Mouse (Mus musculus) hindbrain, embryonic 10.5 days (tissue): ENCODE measurements around the gene Dcaf8. TPM values are rescaled to one million over a fixed set of nuclear protein-coding genes. Genes with fewer than 3 reads are reported as not detected.

Source experiments
- polyA plus RNA-seq: library from polyadenylated mRNA; unstranded; fragments of >200 nt; fragmentation: Nextera tagmentation; extraction: Ambion mirVana; gene quantifications from 2 replicates; pipeline ENCODE4 v1.2.1, GENCODE M21; 2016

The Dcaf8 gene
- polyA plus RNA-seq, 1 experiment from 2014 or later, result 120 TPM

Other genes with a start within 250 kb of the Dcaf8 start
- gene Slamf6, start 230.6 kb upstream of the Dcaf8 start, polyA plus RNA-seq, result 0.06 TPM in 1 of 2 replicates, not detected in the other
- gene Vangl2, start 119.6 kb upstream of the Dcaf8 start, polyA plus RNA-seq, result 46.0 and 72.6 TPM in 2 replicates
- 9.9 and 16.3 TPM in 2 replicates for gene Nhlh1, start 90.5 kb upstream of the Dcaf8 start, polyA plus RNA-seq
- gene Copa, start 65.6 kb upstream of the Dcaf8 start, polyA plus RNA-seq, result 173 and 187 TPM in 2 replicates
- gene Ncstn, start 65.3 kb upstream of the Dcaf8 start, polyA plus RNA-seq, result 112 and 127 TPM in 2 replicates
- gene Pex19, start 21.3 kb upstream of the Dcaf8 start, polyA plus RNA-seq, result 183 and 210 TPM in 2 replicates
- 295 and 370 TPM in 2 replicates for gene Pea15a, start 58.7 kb downstream of the Dcaf8 start, polyA plus RNA-seq
- 1.3 and 2.0 TPM in 2 replicates for gene Casq1, start 71.8 kb downstream of the Dcaf8 start, polyA plus RNA-seq
- gene Atp1a4, start 110.3 kb downstream of the Dcaf8 start, polyA plus RNA-seq, result not detected in 2 replicates
- 63.5 and 142 TPM in 2 replicates for gene Igsf8, start 113.6 kb downstream of the Dcaf8 start, polyA plus RNA-seq
- gene Atp1a2, start 150.0 kb downstream of the Dcaf8 start, polyA plus RNA-seq, result 2.1 and 2.3 TPM in 2 replicates
- 0.11 and 0.71 TPM in 2 replicates for gene Kcnj9, start 181.2 kb downstream of the Dcaf8 start, polyA plus RNA-seq
- 0.31 and 0.77 TPM in 2 replicates for gene Kcnj10, start 193.1 kb downstream of the Dcaf8 start, polyA plus RNA-seq
- gene Pigm, start 228.5 kb downstream of the Dcaf8 start, polyA plus RNA-seq, result 8.7 and 10.5 TPM in 2 replicates